Mouse (Mus musculus): ENCODE data around the gene Prss8.
"Not testable (repeated sequence)": the region's sequence is repeated elsewhere in the genome, so short reads cannot be mapped to it uniquely, and the experiment has no call there.

The Prss8 gene

DNA sequence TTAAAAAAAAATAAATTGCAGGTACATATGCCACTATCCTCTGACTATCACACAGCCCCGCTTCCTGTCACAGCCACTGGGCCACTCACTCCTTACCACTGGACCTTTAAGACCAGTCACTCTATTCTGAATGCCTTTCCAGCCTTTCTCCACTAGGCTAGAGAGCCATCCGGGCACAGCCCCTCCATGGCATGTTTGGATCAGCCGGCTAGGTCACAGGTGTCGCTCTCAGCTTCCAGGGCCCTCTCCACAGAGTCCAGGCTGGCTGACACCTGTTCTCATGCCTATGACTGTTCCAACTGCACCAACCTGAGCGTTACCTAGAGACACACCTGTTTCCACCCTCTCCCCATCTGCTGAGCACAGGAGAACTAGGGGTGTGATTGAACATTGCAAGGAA is 1.3 kb downstream of the Prss8 start:
- DNase-seq (ENCODE audit: low spot score): no peak

DNA sequence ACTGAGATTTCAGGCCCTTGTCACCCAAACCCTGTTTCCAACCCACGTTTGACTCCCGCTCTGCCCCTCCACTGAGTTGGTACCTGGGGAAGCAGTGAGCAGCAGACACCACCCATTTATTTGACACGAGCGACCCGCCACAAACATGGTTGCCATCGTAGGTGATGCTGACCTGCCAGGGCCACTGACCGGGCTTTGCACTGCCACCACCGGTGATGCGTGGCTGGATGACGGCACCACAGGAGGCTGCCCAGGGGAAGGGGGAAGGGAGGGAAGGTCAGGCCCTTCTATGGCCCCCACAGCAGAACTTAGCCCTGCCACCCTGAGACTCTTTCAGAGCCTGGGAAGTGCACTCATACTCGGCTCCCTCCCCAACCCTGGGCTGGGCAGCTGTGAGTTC is 2.2 kb downstream of the Prss8 start:
- DNase-seq (ENCODE audit: low spot score): no peak

DNA sequence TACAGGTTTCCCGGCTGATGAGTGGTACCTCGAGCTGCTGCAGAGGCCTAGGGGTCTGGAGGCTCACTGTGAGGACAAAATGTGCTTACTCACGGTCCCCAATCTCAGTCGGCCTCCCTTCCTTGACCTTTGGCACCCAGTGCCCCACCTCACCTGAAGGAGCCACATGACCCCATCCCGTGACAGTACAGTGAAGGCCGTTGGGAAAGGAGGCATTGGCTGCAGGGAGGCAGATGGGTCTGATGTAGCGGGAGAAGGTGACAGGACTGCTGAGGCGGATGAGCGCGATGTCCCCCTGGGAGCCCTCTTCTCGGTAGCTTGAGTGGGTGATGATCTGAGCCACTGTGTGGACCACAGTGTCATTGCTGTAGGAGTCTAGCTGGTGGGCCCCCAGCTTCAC is 3.1 kb downstream of the Prss8 start:
- DNase-seq (ENCODE audit: low spot score): no peak

DNA sequence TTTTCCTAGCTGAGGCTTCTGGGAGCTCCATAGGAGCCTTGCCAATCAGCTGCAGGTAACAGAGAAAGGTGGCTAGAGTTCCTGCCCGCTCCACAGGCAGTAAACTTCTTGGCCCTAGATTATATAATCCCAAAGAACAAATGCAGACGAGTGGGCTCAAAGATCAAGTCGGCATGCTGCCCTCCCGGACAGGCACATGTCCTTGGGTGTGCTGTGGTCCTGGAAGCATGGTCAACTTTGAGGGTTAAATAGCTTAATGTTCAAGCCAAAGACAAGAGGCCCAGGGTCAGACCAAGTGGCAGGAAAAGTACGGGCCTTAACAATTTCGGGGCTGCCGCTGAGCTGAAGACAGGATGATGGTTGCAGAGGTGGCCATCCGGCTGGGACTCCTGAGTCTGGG is 3.8 kb downstream of the Prss8 start:
- DNase-seq (ENCODE audit: low spot score): no peak

DNA sequence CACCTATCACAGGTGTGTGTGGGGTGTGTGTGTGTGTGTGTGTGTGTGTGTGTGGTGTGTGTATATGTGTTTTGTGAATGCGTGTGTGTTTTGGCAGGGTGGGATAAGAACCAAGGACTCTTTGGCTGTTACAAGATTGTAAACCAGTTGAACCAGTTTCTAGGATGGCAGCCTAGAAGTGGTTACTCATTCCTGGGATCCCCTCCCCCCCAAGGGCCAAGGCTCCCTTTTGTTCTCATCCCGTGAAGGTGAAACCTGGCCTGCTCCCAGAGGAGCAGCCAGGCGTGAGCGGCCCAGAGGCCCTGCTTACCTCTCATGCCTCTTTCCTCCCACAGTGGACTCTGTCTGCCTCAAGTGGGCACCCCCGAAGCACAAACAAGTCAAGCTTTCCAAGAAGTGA is 4.7 kb downstream of the Prss8 start:
- no peak for DNase-seq (ENCODE audit: low spot score)

DNA sequence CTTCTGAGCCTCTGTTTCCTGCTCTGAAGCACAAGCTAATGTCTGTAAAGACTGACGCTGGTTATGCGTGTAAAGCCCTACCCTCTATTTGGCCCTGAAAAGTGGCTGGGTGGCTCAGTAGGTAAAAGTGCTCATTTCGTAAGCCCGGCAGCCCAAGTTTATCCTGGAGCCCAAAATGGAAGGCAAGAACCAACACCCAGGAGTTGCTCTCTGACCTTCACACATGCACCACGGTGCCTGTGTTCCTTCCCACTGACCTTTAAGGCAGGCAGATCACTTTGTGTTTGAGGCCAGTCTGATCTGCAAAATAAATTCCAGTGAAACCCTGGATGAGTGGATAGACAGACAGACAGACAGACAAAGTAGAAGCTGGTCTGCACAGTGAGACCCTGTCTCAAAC is 6.2 kb downstream of the Prss8 start:
- DNase-seq (ENCODE audit: low spot score): no peak

DNA sequence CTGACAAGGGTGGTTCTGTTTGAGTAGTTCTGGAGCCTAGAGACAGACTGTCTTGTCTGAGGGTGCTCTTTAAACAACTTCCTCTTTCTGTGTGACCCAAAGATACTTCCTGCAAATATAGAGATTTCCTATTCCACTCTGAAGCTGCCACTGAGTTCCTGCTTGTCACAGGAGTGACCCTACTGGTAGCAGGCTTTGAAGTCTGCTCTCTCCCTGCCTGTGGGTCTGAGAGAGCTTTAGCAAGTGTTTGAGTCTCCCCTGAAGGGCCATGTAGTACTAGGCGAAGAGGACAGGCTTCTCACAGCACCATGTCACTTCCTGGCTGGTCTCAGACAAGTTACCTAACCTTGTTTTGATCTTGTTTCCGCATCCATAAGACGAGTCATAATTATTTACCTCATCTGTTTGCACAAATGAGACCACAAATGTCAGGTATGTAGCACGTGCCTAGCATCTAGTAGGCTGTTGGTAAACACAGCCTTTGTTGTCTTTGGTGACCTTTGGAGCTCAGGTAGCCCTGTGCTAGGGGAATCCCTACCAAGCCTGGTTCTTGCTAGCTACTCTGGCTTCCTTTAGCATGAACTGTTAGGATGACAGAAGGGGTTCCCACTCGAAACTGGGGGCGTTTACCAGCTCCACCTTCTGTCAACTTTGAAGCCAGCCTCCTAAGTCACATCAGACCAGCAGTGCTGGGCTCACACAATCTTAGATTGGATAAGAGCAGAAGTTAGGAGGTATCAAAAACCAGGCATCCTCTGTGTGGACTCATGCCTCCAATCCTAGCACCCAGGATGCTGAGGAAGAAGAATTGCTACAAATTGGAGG is 7.2 kb downstream of the Prss8 start:
- no peak for DNase-seq (ENCODE audit: low spot score)

DNA sequence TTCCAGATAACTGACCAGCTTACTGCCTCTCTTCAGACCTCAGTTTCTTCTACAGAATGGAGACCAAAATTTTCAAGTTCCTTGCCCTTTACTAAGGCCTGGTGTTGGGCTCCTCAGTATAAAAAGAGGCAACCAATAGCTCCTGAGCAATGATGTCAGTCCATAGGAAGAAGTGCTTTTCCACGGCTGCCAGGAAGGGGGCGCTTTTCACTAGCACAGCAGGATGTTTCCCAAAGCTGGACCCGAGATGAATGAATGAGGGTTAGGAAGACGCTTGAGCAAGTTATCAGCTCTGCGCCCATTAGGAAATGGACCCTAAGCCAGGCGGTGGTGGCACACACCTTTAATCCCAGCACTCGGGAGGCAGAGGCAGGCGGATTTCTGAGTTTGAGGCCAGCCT is 8.4 kb downstream of the Prss8 start:
- DNase-seq (ENCODE audit: low spot score): no peak

DNA sequence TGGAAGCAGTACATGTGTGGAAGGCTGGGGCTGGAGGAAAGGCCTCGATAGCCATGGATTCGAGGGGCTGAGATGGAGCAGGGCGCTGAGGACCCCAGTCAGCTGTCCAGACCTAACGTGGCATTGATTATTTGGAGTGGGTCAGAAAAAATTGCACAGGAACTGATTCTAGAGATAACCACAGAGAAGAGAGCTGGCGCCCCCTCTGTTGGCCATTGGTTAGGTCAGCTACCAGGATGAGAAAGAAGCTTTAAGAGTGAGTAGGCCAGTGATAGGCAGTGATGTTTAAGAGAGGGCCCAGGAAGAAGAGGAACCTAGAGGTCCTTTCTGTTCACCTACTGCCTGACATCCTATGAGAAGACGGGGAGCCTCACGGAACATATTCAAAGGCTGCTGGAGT is 10.6 kb downstream of the Prss8 start:
- no peak for DNase-seq (ENCODE audit: low spot score)

DNA sequence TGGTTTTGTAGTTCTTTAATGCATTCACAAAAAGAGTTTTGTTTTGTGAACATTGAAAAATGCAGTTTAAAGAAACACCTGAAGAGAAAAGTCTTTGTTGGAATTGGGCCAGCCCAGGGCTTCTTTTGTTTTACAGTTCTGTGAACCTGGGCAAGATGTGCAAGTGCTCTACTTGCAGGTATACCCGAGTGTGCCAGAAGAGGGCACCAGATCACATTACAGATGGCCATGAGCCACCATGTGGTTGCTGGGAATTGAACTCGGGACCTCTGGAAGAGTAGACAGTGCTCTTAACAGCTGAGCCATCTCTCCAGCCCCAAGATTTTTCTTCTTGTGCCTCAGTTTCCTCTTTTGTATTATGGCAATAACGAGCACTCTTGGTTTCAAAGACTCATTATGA is 11.7 kb downstream of the Prss8 start:
- no peak for DNase-seq (ENCODE audit: low spot score)

DNA sequence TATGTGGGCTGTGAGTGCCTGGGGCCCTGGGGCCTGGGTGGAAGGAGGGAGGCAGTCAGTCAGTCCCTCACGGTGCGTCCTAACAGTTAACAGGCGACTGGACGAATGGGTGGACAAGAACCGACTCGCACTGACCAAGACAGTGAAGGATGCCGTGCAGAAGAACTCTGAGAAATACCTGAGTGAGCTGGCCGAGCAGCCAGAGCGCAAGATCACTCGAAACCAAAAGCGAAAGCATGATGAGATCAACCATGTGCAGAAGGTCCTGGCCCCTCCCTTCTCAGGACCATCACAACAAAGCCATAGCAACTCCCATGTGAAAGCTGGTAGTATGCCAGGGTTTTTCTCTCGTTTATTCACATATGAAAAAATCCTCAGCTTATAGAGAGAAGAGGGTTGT is 14.6 kb downstream of the Prss8 start:
- DNase-seq (ENCODE audit: low spot score): no peak

DNA sequence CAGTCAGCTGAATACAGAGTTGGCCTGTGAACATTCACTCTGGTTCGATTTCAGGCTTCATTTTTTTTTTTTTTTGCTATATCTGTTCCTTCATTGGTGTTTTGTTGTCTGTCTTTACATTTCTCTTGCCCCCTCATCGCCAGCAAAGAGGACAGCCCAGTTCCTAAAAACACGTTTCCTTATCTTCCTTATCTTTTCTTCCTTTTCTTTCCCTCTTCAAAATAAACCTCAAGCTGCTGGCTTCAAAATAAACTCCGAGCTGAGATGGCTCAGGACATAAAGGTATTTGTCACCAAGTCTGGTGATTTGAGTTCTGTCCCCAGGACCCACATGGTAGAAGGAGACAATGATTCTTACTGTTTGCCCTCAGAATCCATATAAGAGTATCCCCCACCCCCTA is 17.0 kb downstream of the Prss8 start:
- DNase-seq (ENCODE audit: low spot score): no peak

DNA sequence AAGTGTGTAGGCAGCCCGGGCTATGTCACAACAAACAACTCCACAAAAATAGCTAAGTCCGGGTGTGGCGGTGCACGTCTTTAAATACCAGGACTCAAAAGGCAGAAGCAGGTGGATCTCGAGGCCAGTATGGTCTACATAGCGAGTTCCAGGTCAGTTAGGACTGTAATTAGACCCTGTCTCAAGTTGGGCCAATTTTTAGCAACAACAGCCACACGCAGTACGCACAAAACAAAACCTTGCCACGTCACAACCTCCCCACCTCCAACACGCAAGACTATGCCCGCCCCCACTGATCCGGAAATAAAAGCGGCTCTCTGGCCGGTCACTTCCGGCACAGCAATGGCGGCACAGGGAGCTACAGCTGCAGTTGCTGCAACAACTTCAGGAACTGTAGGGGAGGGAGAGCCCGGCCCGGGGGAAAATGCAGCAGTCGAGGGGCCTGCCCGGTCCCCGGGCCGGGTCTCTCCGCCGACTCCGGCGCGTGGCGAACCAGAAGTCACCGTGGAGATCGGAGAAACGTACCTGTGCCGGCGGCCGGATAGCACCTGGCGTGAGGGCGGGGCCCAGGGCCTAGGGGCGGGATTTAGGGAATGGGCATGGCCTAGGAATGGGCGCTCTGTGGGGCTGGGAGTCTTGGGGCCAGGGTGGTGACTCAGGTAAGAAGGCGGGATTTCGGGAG is 17.6 kb downstream of the Prss8 start, which contains the start of gene Kat8:
TSS of gene Kat8 (plus strand) at position 327 of the 682 bp plus-strand sequence.
- peak; percentile 88 for DNase-seq (ENCODE audit: low spot score)

DNA sequence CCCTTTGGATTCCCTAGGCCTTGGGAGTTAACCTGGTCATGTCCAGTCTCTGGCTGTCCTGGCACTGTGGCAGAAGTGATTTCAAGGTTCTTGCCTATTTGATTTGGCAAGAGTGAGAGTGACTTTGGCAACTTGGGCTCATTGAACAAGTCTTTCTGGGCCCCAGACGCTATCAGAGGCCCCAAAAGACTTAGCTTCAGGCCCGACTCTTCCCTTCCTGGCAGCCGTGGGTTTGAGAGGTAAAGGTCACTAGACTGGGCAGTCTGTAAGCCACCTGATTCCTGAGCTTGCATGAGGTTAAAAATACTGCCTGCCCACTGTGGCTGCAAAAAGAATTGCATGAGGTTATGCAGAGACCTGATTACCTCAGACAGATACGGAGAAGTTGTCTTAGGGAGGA is 21.2 kb downstream of the Prss8 start:
- DNase-seq (ENCODE audit: low spot score): no peak

DNA sequence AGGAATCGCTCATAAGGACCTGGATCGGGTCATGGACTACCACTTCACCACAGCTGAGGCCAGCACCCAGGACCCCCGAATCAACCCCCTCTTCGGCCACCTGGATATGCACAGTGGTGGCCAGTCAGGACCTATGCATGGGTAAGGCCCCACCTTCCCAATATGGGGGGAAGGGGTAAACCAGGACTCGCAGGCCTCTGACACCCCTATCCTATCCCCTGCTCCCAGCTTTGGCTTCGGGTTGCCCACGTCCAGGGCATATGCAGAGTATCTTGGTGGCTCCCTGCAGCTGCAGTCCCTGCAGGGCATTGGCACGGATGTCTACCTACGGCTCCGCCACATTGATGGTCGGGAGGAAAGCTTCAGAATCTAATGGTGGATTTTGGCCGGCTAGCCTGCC is 22.0 kb downstream of the Prss8 start:
- DNase-seq (ENCODE audit: low spot score): no peak

DNA sequence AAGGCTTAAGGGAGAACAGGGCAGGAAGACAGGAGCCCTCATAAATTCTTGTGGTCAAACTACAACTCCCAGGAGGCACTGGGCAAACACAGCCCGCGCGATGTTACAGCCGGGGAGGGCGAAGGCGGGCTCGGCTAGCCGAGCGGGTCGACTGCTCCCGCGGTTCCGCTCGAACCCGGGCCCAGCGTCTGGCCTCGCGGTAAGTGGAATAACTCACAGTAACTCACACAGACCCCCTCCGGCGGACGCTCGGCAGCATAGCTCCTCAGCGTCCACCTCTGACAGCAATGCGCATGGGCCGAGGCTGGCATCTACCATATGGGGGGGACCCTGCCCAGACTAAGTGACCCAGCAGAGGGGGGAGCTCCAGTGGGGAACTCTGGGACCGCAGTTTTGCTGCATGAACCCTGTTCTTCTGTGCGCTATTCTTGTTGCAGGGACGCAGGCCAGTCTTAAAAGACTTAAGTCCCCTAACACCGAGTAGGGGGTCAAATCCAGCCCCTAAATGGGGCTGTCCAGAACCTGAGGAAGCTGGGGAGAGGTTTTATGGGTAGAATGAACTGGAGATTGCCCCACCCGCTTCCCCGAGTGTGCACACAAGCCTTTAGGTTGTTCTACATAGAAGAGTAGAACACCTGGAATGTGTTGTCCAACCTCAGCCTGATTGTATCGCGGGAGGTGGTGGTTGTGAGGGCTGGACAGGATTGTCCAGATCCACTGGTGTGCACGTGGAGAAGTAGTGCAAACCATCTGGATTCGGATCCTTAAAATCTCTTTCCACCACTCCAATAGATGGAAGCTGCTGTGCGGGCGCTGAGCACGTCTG is 25.7 kb downstream of the Prss8 start, which contains the start of gene Bckdk:
TSS of gene Bckdk (plus strand) at position 112 of the 826 bp plus-strand sequence.
- peak; percentile 82 for DNase-seq (ENCODE audit: low spot score)

DNA sequence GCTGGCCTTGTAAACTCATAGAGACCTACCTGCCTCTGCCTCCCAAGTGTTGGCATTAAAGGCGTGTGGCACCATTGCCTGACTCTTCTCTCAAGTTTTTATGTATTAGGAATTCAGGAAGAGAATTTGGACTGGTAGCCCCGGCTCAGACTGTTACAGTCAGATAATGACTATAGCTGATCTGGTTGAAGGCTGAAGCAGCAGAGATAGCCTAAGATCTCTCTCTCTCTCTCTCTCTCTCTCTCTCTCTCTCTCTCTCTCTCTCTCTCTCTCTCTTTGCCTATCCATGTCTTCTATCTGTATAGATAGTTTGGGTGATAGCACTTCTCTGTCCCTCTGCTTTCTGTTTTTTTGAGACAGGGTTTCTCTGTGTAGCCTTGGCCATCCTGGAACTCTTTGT is 28.1 kb downstream of the Prss8 start:
- DNase-seq (ENCODE audit: low spot score): no peak

DNA sequence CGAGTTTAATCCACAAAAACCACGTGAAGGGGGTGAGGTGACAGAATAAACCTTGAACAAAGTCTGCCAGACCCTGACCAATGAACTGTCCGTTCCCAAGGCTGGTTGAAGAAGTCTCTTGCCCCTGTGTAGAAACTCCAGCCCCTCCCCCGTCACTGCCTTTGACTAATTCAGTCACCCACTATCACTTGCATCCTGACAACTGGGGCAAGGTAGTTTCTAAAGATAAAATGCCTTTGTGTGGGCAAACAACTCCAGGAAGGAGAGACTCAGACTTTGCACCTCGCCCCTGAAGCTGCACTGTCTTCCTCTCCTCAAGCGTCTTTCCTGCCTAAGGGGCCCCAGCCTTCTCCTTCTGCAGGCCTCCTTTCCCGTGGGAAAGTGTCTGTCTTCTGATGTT is 29.9 kb downstream of the Prss8 start:
- DNase-seq (ENCODE audit: low spot score): no peak

DNA sequence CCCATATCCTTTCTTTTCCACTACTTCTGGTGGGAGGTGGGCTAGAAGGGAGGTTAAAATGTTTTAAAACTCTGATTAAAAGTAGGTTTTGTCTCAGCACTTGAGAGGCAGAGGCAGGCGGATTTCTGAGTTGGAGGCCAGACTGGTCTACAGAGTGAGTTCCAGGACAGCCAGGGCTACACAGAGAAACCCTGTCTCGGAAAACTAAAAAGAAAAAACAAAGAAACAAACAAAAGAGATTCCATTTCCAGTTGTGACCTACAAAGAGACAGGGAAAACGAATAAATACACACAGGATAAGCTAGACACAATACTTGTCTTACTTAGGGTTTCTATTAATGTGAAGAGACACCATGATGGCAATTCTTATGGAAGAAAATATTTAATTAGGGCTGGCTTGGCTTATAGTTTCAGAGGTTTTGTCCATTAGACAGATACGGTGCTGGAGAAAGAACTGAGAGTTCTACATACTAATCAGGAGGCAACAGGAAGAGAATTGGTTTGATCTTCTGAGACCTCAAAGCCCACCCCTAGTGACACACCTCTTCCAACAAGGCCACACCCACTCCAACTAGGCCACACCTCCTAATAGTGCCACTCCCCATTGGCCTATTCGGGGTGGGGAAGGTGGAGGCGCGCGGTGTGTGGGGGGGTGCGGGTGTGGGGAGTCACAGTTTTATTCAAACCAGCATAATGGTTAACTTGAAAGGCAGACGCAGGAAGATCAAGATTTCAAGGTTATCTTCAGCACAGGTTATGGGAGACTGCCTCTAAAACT is 31.5 kb downstream of the Prss8 start:
- no peak for DNase-seq (ENCODE audit: low spot score)

DNA sequence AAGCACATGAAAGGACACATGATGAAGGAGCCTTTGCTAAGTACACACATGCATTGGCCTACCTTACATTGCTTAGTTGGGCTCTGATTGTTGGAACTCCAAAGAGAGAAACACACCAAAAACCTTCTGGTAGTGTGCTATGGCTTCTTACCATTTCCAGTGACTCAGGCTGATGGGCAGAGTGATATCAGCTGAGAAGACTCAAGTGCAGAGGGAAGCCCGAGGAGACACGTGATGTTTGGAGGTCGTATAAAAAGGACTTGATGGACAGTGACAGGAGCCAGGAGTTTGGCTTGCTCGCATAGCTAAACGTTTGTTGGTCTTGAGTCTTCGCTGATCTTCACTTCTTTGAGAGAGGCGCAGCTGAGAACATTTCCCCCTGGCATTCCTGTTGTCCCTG is 32.4 kb downstream of the Prss8 start:
- DNase-seq (ENCODE audit: low spot score): no peak

DNA sequence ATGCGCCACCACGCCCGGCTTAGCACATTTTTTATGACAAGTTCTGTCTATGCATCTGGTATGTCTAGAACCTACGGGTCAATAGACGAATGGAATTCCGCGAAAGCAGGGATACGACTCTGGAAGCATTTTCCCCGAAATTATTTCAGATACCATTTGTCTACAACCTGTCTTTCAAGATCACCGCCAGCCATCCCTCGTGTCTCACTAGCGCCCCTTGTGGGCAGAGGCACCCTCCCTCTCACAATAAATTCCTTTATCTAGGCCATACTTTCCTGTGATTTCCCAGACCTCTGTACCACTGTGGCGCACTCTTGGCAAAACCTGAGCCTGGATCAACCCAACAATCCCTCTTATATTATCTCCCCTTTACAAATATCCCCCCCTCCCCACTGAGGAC is 33.5 kb downstream of the Prss8 start:
- DNase-seq (ENCODE audit: low spot score): peak; percentile 69

DNA sequence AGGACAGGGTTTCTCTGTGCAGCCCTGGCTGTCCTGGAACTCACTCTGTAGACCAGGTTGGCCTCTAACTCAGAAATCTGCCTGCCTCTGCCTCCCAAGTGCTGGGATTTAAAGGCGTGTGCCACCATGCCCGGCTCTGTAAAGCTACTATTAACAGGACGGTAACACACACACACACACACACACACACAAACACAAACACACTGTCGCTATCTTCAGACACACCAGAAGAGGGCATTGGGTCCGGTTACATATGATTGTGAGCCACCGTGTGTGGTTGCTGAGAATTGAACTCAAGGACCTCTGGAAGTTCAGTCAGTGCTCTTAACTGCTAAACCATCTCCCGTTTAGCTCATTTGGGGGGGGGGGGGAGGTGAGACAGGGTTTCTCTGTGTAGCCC is 34.0 kb downstream of the Prss8 start:
- not testable (repeated sequence) for DNase-seq (ENCODE audit: low spot score)

All from testis, postnatal 14 days (tissue).